Comparison of ENCODE assay signal across 1 mouse cellular context in the genomic region with DNA sequence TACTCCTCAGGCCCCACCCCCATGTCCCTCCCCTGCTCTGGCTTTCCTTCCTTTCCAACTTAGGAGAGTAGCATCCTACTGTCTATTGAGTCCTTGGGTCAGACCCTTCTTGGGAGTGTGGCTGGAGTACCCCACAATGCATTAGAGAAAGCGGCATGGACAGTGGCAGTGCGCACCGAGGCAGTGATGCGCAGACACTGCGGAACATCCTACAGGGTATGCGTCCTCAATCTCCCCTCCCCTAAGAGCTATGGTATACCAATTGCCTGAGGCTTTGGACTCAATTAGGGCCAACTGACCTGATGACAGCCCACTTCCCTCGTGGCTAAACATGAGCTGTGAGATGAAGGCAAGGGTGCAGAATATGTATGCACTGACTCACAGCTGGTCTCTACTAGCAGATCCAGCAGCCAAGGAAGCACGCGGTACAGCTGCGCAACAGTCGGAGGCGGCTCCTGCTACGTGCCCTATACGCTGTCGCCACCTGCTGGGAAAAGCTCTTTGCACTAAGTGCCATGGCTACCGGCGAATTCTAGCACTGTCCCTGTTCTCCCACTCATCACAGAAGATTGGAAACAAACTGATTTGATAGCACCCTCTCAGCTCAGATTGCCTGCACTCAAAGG.
A peak's percentile ranks its signal among the peaks of the same experiment; 100 is the strongest.
TF ChIP-seq lines count a peak whose summit lies in the region.

No protein-coding gene starts in this region.

TF ChIP-seq in MEL, 35 proteins besides CTCF, POLR2A, EP300 and RAD21:
- TF ChIP-seq GATA1 (IDR thresholded peaks at IDR 0.05; ENCODE audit: low read depth, low read length) = no peak
- TF ChIP-seq NELFE (IDR thresholded peaks at IDR 0.05; ENCODE audit: low read depth, low read length) = no peak
- TF ChIP-seq RCOR1 (IDR thresholded peaks at IDR 0.05; ENCODE audit: low read depth, low read length) = 0 out of 2 replicates have a peak, but pooled peaks have one; percentile 37
- TF ChIP-seq GABPA (IDR thresholded peaks at IDR 0.05; ENCODE audit: low read depth, low read length) = no peak
